Mouse (Mus musculus) small intestine, adult 2 months (tissue): ENCODE results near the gene Ube2g1. TPM values are rescaled to one million over a fixed set of nuclear protein-coding genes. Genes with fewer than 3 reads are reported as not detected.

Source experiments
- H3K27ac ChIP-seq: fragments of 200-500 bp; 2 replicates; pipeline ENCODE4 v1.5.1; 2012; ENCODE audit warnings: low read depth, low read length, control low read depth, inconsistent platforms; ENCODE audit not compliant: insufficient read depth
- H3K27me3 ChIP-seq: fragments of 200-500 bp; 2 replicates; pipeline ENCODE4 v1.6.1; 2012; ENCODE audit warnings: mild to moderate bottlenecking, moderate library complexity, low read length, inconsistent platforms; ENCODE audit not compliant: control insufficient read depth, insufficient read depth
- H3K36me3 ChIP-seq: fragments of 200-500 bp; 2 replicates; pipeline ENCODE4 v1.6.1; 2012; ENCODE audit warnings: mild to moderate bottlenecking, low read length, control low read depth, inconsistent platforms; ENCODE audit not compliant: control insufficient read depth, insufficient read depth
- H3K4me1 ChIP-seq: fragments of 200-500 bp; 2 replicates; pipeline ENCODE4 v1.6.1; 2012; ENCODE audit warnings: low read length, inconsistent platforms, mixed read lengths; ENCODE audit not compliant: control insufficient read depth, insufficient read depth, insufficient read length
- H3K4me3 ChIP-seq: fragments of 200-500 bp; 2 replicates; pipeline ENCODE4 v1.5.1; 2012; ENCODE audit warnings: low read depth, mild to moderate bottlenecking, control low read depth, inconsistent platforms, low read length, moderate library complexity
- CTCF ChIP-seq: fragments of 200-500 bp; IDR thresholded peaks from 2 replicates; pipeline ENCODE4 v1.5.1; 2012; ENCODE audit warnings: low read depth, mild to moderate bottlenecking, control low read depth, inconsistent platforms, low read length, moderate library complexity, mixed read lengths; ENCODE audit not compliant: insufficient replicate concordance, insufficient read length; ENCODE audit errors: extremely low read depth
- POLR2A ChIP-seq: fragments of 200-500 bp; IDR thresholded peaks from 2 replicates; pipeline ENCODE4 v1.6.1; 2012; ENCODE audit warnings: low read depth, mild to moderate bottlenecking, control low read depth, inconsistent platforms, low read length, moderate library complexity
- WGBS: fragments of 180-500 bp; shearing (Covaris S2); methylation state at CpG from one replicate; pipeline ENCODE4 v1.1.7; 2018; 5-methylcytosine and 5-hydroxymethylcytosine counted together
- polyA plus RNA-seq: library from polyadenylated mRNA; depleted of rRNA; stranded (reverse); fragments of >200 nt; gene quantifications from 2 replicates; pipeline ENCODE4 v1.2.3, GENCODE M21; 2012

The Ube2g1 gene
- polyA plus RNA-seq, 1 experiment = 8.9 TPM

GRCm38 (mm10) chr11:72581609-72582447, 25.3 kb upstream of the Ube2g1 start:
- Histone ChIP-seq H3K4me1 (0 out of 2 replicates have a peak, but pooled peaks cover 2% of the 10 kb centered on the region), H3K36me3 (no peaks in the 10 kb centered on the region), H3K27ac (no peak overlapping the region), H3K27me3 (no peaks in the 10 kb centered on the region), H3K4me3 (no peak overlapping the region)
- 59% methylated on average over 8 of the region's 8 CpGs for WGBS
- TF ChIP-seq CTCF (no peak), POLR2A (no peak)

DNA sequence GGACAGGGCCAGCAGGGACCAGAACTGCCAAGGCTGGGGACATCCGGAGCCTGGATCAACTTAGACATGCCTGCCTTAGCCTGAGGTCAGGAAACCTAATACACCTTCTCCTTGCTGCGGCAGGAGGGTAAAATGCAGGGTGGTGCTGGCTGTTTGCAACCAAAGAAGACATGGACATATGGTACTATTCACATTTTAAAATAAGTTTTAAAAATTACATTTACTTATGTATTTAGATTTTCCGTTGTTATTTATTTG, 24.7 kb upstream of the Ube2g1 start:
- 56% methylated on average over 3 of the region's 3 CpGs for WGBS
- Histone ChIP-seq H3K4me1 (0 out of 2 replicates have a peak, but pooled peaks cover 2% of the 10 kb centered on the region), H3K4me3 (no peak overlapping the region), H3K27ac (no peak overlapping the region), H3K36me3 (no peaks in the 10 kb centered on the region), H3K27me3 (no peaks in the 10 kb centered on the region)
- TF ChIP-seq POLR2A = no peak
- no peak for TF ChIP-seq CTCF

GRCm38 (mm10) chr11:72583092-72583491, 24.0 kb upstream of the Ube2g1 start:
- Histone ChIP-seq H3K36me3 (no peaks in the 10 kb centered on the region), H3K27me3 (no peaks in the 10 kb centered on the region), H3K4me1 (peaks cover 7% of the 10 kb centered on the region; the same call in 1 of the 2 replicates), H3K27ac (no peak overlapping the region), H3K4me3 (no peak overlapping the region)
- no peak for TF ChIP-seq CTCF
- TF ChIP-seq POLR2A = no peak
- WGBS = 84% methylated on average over 2 of the region's 2 CpGs

GRCm38 (mm10) chr11:72586570-72586969, 20.5 kb upstream of the Ube2g1 start:
- Histone ChIP-seq H3K27ac (no peak overlapping the region), H3K4me1 (peaks cover 7% of the 10 kb centered on the region; the same call in 1 of the 2 replicates), H3K27me3 (no peaks in the 10 kb centered on the region), H3K36me3 (no peaks in the 10 kb centered on the region), H3K4me3 (no peak overlapping the region)
- 46% methylated on average over 3 of the region's 3 CpGs for WGBS
- TF ChIP-seq POLR2A = no peak
- no peak for TF ChIP-seq CTCF

DNA sequence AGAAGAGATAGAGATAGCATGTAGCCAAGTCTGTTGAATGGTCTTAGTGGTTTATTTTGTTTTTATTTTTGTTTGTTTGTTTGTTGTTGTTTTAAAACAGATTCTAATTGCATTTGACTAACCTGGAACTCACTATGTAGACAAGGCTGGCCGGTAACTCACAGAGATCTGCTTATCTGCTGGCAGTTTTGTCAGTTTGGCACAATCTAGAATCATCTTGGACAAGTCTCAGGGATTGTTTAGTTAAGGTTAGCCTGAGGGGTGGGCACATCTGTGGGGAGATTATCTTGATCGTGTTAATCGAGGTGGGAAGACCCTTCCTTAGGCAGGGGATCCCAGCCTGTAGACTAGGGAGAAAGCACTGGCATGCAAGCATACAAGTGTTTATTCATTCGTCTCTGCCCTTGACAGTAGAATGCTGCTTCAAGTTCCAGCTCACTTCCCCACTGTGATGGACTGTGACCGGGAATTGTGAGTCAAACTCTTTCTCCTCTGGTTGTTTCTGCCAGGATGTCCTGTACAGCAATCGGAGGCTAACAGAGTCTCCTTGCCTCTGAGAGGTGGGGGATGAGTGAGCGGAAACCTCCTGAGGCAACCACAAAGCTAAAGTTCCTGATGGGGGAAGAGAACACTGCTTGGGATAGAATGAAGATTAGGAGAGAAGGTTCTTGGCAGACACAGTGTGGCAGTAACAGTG, 19.4 kb upstream of the Ube2g1 start:
- H3K4me3 ChIP-seq = no peak overlapping the region
- 37% methylated on average over 7 of the region's 7 CpGs for WGBS

GRCm38 (mm10) chr11:72595010-72595737, 11.9 kb upstream of the Ube2g1 start:
- no peaks in the 10 kb centered on the region for H3K36me3 ChIP-seq
- WGBS = 76% methylated on average over 2 of the region's 2 CpGs
- no peak overlapping the region for H3K4me3 ChIP-seq
- H3K27me3 ChIP-seq = no peaks in the 10 kb centered on the region
- no peaks in the 10 kb centered on the region for H3K4me1 ChIP-seq
- no peak for TF ChIP-seq CTCF
- TF ChIP-seq POLR2A = no peak
- H3K27ac ChIP-seq = no peak overlapping the region

More for the DNA sequence above, 19.4 kb upstream of the Ube2g1 start:
- Histone ChIP-seq H3K4me1 (peaks cover 7% of the 10 kb centered on the region; the same call in 1 of the 2 replicates), H3K36me3 (no peaks in the 10 kb centered on the region), H3K27ac (no peak overlapping the region), H3K27me3 (no peaks in the 10 kb centered on the region)
- no peak for TF ChIP-seq POLR2A
- no peak for TF ChIP-seq CTCF

GRCm38 (mm10) chr11:72597780-72598179, 9.3 kb upstream of the Ube2g1 start:
- TF ChIP-seq POLR2A (no peak), CTCF (no peak)
- Histone ChIP-seq H3K27ac (no peak overlapping the region), H3K36me3 (no peaks in the 10 kb centered on the region), H3K27me3 (no peaks in the 10 kb centered on the region), H3K4me3 (no peak overlapping the region), H3K4me1 (no peaks in the 10 kb centered on the region)
- WGBS = 86% methylated on average over 4 of the region's 4 CpGs
